Mouse (Mus musculus) limb, embryonic 15.5 days (tissue): Measurements from ENCODE around the gene Lingo2. TPM values are rescaled to one million over a fixed set of nuclear protein-coding genes. Genes with fewer than 3 reads are reported as not detected.
"Not testable (repeated sequence)": the region's sequence is repeated elsewhere in the genome, so short reads cannot be mapped to it uniquely, and the experiment has no call there.

Experiments used
- ATAC-seq: fragments of 200-750 bp; cut with Nextera tagmentation; 2 replicates; pipeline ENCODE4 v1.8.0; 2017; ENCODE audit warnings: low read depth, moderate TSS enrichment; ENCODE audit not compliant: insufficient number of reproducible peaks, low FRiP score, low TSS enrichment
- H3K27ac ChIP-seq: fragments of 300-500 bp; sonication (generic); 2 replicates; pipeline ENCODE4 v1.5.1; 2015; ENCODE audit warnings: moderate library complexity, mild to moderate bottlenecking, inconsistent platforms
- H3K27me3 ChIP-seq: fragments of 300-500 bp; sonication (generic); 2 replicates; pipeline ENCODE4 v1.6.1; 2015; ENCODE audit warnings: inconsistent platforms
- H3K36me3 ChIP-seq: fragments of 300-500 bp; sonication (generic); 2 replicates; pipeline ENCODE4 v1.6.1; 2015; ENCODE audit warnings: inconsistent platforms
- H3K4me1 ChIP-seq: fragments of 300-500 bp; sonication (generic); 2 replicates; pipeline ENCODE4 v1.6.1; 2015; ENCODE audit warnings: inconsistent platforms
- H3K4me2 ChIP-seq: fragments of 300-500 bp; sonication (generic); 2 replicates; pipeline ENCODE4 v1.6.1; 2015; ENCODE audit warnings: mild to moderate bottlenecking, inconsistent platforms
- H3K4me3 ChIP-seq: fragments of 300-500 bp; sonication (generic); 2 replicates; pipeline ENCODE4 v1.5.1; 2015; ENCODE audit warnings: mild to moderate bottlenecking, inconsistent platforms
- H3K9ac ChIP-seq: fragments of 300-500 bp; sonication (generic); 2 replicates; pipeline ENCODE4 v1.6.1; 2015; ENCODE audit warnings: inconsistent platforms
- H3K9me3 ChIP-seq: fragments of 300-500 bp; sonication (generic); 2 replicates; pipeline ENCODE4 v1.6.1; 2016; ENCODE audit warnings: inconsistent platforms
- whole genome bisulfite sequencing: fragments of 180-500 bp; shearing (Covaris S2); methylation state at CpG from one replicate; pipeline ENCODE4 v1.1.7; 2015; 5-methylcytosine and 5-hydroxymethylcytosine counted together
- microRNA counts: library from miRNA; unstranded; fragments of <30 nt; microRNA quantifications from one replicate; lab custom pipeline; 2016
- microRNA-seq: library from miRNA; unstranded; fragments of <30 nt; microRNA quantifications from one replicate; pipeline ENCODE4, GENCODE M21; 2016
- polyA plus RNA-seq: library from polyadenylated mRNA; unstranded; fragments of >200 nt; fragmentation: Nextera tagmentation; extraction: Ambion mirVana; gene quantifications from 2 replicates; pipeline ENCODE4 v1.2.1, GENCODE M21; 2015

The Lingo2 gene
- polyA plus RNA-seq, 1 experiment from 2014 or later = 4.5 TPM

DNA sequence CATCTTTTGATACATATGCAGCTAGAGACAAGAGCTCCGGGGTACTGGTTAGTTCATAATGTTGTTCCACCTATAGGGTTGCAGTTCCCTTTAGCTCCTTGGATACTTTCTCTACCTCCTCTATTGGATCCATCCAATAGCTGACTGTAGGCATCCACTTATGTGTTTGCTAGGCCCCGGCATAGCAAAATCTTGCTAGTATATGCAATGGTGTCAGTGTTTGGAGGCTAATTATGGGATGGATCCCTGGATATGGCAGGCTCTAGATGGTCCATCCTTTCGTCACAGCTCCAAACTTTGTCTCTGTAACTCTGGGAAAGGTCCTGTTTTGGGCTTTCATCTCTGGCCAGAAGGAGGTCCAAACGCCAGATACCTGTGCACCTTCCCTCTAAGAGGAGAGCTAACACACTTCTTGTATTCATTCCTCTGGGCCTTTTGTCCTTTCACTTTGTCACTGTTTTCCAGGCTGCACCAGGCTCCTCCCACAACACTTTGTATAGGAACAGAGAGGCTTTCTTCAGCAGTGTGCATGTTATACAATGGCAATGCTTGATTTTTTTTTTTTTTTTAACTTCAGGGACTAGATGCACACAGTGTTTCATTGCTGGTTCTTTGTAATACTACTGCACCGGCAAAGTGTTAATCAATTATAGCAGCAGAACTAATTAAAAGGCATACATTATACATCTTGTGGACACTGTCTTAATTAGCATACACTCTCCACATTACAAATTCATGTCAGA, 1262.9 kb downstream of the Lingo2 start:
- not testable (repeated sequence) for ATAC-seq, H3K9me3 ChIP-seq
- 88% methylated on average over 5 of the region's 5 CpGs for WGBS

More for the DNA sequence above, 1262.9 kb downstream of the Lingo2 start:
- not testable (repeated sequence) for H3K4me1 ChIP-seq, H3K36me3 ChIP-seq, H3K9ac ChIP-seq, H3K27me3 ChIP-seq, H3K4me2 ChIP-seq, H3K27ac ChIP-seq, H3K4me3 ChIP-seq

MicroRNAs encoded within 50 kb of the gene (microRNA counts, 519-probe panel; counts per million panel counts)
- microRNA mmu-miR-873 (lab: Ali Mortazavi, UCI) (1,941 counts per million, percentile 33 among the panel's probes with 10 or more counts), microRNA mmu-miR-876-3p (lab: Ali Mortazavi, UCI) (1,608 counts per million, percentile 21 among the panel's probes with 10 or more counts), microRNA mmu-miR-876-5p (lab: Ali Mortazavi, UCI) (1,633 counts per million, percentile 21 among the panel's probes with 10 or more counts)

Small RNA genes lying within 50 kb of the gene (microRNA-seq; reads per million reads assigned to microRNA genes)
- not detected for gene Mir873a
- not detected for gene Mir873b
- not detected for gene Mir876
